Mouse (Mus musculus) intestine, embryonic 16.5 days (tissue): ENCODE measurements at regions not wholly inside any gene's neighbourhood (a gene's known extent, or its start where the extent isn't known, plus 50 kb on each side); places are given as distances from the start of the nearest gene placed in this dataset.

ENCODE experiments used
- ATAC-seq: fragments of 200-750 bp; cut with Nextera tagmentation; 2 replicates; pipeline ENCODE4 v1.8.0; 2017; ENCODE audit warnings: moderate TSS enrichment, moderate library complexity
- H3K27ac ChIP-seq: fragments of 300-500 bp; sonication (generic); 2 replicates; pipeline ENCODE4 v1.5.1; 2014; ENCODE audit warnings: mild to moderate bottlenecking, low read length
- H3K27me3 ChIP-seq: fragments of 300-500 bp; sonication (generic); replicated peaks from 2 replicates; pipeline ENCODE4 v1.6.1; 2014; ENCODE audit warnings: low read length, control low read depth, mixed read lengths; ENCODE audit not compliant: control insufficient read depth, insufficient read depth
- H3K36me3 ChIP-seq: fragments of 300-500 bp; sonication (generic); 2 replicates; pipeline ENCODE4 v1.6.1; 2014; ENCODE audit warnings: low read length, control low read depth; ENCODE audit not compliant: control insufficient read depth, insufficient read depth
- H3K4me1 ChIP-seq: fragments of 300-500 bp; sonication (generic); 2 replicates; pipeline ENCODE4 v1.6.1; 2014; ENCODE audit warnings: low read length, control low read depth, mixed read lengths; ENCODE audit not compliant: control insufficient read depth, insufficient read depth
- H3K4me2 ChIP-seq: fragments of 300-500 bp; sonication (generic); 2 replicates; pipeline ENCODE4 v1.6.1; 2014; ENCODE audit warnings: low read depth, low read length, control low read depth
- H3K4me3 ChIP-seq: fragments of 300-500 bp; sonication (generic); 2 replicates; pipeline ENCODE4 v1.5.1; 2014; ENCODE audit warnings: mild to moderate bottlenecking, low read length
- H3K9ac ChIP-seq: fragments of 300-500 bp; sonication (generic); 2 replicates; pipeline ENCODE4 v1.6.1; 2014; ENCODE audit warnings: low read depth, low read length
- H3K9me3 ChIP-seq: fragments of 300-500 bp; sonication (generic); 2 replicates; pipeline ENCODE4 v1.6.1; 2016; ENCODE audit warnings: low read length, control low read depth; ENCODE audit not compliant: control insufficient read depth
- WGBS: fragments of 180-500 bp; shearing (Covaris S2); extraction: QIAGEN DNeasy Blood & Tissue Kit; methylation state at CpG from one replicate; pipeline ENCODE4 v1.1.7; 2014; 5-methylcytosine and 5-hydroxymethylcytosine counted together

DNA sequence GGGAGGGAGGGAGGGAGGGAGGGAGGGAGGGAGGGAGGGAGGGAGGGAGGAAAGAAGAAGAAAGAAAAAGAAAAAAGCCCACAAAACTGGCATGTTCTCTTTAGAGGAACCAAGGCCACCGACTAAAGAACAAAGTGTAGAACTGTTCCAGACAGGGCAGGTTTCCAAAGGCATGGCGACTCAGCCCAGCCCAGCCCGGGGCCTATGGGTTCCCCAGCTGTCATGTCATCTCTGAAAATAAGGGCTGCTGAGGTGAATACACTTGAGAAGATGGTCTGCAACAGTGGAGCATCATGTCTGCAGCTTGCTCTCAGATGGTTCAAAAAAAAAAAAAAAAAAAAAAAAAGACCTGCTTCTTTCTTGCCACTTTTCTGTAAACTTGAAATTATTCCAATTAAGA lies 639.8 kb downstream of the 1700064H15Rik start:
- no peak overlapping the region for H3K4me3 ChIP-seq
- WGBS = 77% methylated on average over 3 of the region's 3 CpGs
- H3K4me2 ChIP-seq = no peak overlapping the region
- no peak overlapping the region for H3K9ac ChIP-seq
- H3K36me3 ChIP-seq = no peaks in the 10 kb centered on the region
- H3K27me3 ChIP-seq = no peaks in the 10 kb centered on the region
- no peak overlapping the region for H3K27ac ChIP-seq
- H3K4me1 ChIP-seq = no peaks in the 10 kb centered on the region
- ATAC-seq = no peak
- H3K9me3 ChIP-seq = no peaks in the 10 kb centered on the region

- no peak overlapping the region for H3K4me3 ChIP-seq
- WGBS = 62% methylated on average over 13 of the region's 13 CpGs
- no peaks in the 10 kb centered on the region for H3K36me3 ChIP-seq
- no peak for ATAC-seq
- H3K27ac ChIP-seq = no peak overlapping the region
- H3K27me3 ChIP-seq = no peaks in the 10 kb centered on the region
- H3K4me1 ChIP-seq = no peaks in the 10 kb centered on the region
- no peak overlapping the region for H3K4me2 ChIP-seq
- no peaks in the 10 kb centered on the region for H3K9me3 ChIP-seq
- H3K9ac ChIP-seq = no peak overlapping the region
These were observed 638.8 kb downstream of the 1700064H15Rik start for GRCm38 (mm10) chr3:18989577-18990240.

DNA sequence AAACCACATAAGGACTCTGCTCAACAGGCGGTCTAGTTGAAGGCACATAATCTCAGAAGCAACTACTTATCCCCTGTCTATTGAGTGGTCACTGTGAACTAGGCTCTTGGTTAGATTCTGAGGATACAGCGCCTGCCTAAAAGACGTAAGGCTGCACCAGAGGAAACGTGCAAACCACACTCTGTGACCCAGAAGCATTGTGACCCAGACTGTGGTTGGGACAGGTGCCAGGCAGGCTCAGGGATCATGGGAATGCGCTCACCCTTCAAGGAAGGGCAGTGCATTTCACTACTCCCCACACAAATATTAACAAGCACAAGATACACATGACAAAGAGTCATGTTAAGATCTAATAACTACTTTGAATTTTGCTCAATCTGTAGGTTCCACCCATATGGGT lies 628.3 kb downstream of the 1700064H15Rik start:
- Histone ChIP-seq H3K27me3 (no peaks in the 10 kb centered on the region), H3K9ac (no peak overlapping the region), H3K27ac (no peak overlapping the region), H3K4me3 (no peak overlapping the region), H3K36me3 (no peaks in the 10 kb centered on the region), H3K4me2 (no peak overlapping the region), H3K4me1 (no peaks in the 10 kb centered on the region), H3K9me3 (no peaks in the 10 kb centered on the region)
- no peak for ATAC-seq
- 81% methylated on average over 5 of the region's 5 CpGs for WGBS

DNA sequence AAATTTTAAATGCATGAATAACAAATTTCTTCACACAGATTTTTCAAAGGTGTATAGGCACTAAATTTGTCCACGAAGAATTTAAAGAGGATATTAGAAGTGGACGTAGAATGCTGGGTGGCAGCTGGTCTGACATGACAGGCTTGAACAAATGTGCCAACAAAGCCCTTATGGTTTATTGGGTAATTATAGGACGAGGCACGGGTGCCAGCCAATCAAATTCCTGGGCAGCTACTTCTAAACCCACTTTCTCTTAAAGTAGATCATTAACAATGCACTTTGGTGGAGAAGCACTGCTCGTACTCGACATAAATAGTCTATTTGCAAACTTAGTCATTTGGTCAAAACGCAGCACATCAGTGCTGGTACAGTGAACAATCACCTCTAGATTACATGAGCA lies 626.4 kb downstream of the 1700064H15Rik start:
- ATAC-seq = no peak
- H3K9ac ChIP-seq = no peak overlapping the region
- no peak overlapping the region for H3K4me3 ChIP-seq
- no peak overlapping the region for H3K27ac ChIP-seq
- H3K4me2 ChIP-seq = no peak overlapping the region
- H3K27me3 ChIP-seq = no peaks in the 10 kb centered on the region
- 59% methylated on average over 7 of the region's 7 CpGs for WGBS
- no peaks in the 10 kb centered on the region for H3K36me3 ChIP-seq
- no peaks in the 10 kb centered on the region for H3K9me3 ChIP-seq
- H3K4me1 ChIP-seq = no peaks in the 10 kb centered on the region

DNA sequence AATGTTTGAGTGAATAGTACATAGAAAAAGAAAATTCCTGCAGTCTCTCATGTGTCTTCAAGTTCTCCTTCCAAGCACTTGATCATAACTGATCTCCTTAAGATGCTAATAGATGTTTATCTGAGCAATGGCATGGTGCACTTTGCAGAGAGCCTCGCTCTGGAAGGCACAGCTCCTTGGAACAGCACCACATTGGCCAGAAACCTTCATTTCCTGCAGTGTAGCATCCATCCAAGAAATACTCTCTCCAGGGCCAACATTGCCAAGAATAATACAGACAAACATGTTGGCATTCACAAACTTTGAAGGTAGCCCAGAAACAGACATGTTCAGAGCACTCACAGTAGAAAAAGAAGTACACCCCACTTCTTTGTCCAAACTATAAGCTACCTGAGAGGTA lies 623.7 kb downstream of the 1700064H15Rik start:
- Histone ChIP-seq H3K9me3 (no peaks in the 10 kb centered on the region), H3K9ac (no peak overlapping the region), H3K4me2 (no peak overlapping the region), H3K4me3 (no peak overlapping the region), H3K27ac (no peak overlapping the region), H3K4me1 (no peaks in the 10 kb centered on the region), H3K27me3 (no peaks in the 10 kb centered on the region), H3K36me3 (no peaks in the 10 kb centered on the region)
- no peak for ATAC-seq
- 61% methylated on average over 1 of the region's 1 CpGs for WGBS

DNA sequence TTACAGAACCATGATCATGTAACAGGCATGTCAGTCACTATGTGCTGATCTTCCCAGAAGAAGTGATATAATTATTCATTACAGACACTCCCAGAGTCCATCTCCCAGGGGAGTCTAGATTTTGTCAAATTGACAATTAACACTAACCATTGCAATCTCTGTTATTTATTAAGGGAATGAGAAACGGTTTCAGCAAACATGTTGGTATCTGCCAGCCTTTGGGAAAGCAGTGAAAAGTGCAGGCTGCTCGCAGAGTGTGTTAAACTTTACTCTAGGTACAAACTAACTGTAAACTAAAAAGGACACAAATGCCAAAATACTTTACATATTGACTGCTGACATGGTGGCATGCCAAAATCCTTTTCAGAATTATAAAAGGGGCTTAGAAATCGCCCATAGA lies 583.9 kb downstream of the 1700064H15Rik start:
- WGBS = 48% methylated on average over 3 of the region's 3 CpGs
- H3K36me3 ChIP-seq = no peaks in the 10 kb centered on the region

DNA sequence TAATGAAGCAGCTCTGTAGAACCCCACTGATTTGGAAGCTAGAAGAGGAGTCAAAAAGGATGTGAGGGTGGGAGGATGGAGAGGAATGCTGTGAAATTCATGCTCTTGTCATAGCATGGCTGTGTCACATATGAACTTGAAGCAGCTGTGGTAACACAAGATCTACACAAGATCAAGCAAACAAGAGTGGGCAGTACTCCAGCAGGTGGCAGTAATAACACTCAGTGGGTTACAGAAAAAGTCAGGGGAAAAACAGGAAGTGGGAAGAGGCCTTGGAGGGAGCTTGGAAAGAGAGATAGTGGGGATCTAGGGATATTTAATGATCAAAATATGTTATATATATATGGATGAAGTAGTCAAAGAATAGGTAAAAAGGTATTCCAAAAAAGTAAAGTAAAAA lies 582.5 kb downstream of the 1700064H15Rik start:
- H3K36me3 ChIP-seq = no peaks in the 10 kb centered on the region
- H3K27me3 ChIP-seq = no peaks in the 10 kb centered on the region
- no peak for ATAC-seq
- no peak overlapping the region for H3K4me3 ChIP-seq
- H3K27ac ChIP-seq = no peak overlapping the region
- no peak overlapping the region for H3K4me2 ChIP-seq
- no peaks in the 10 kb centered on the region for H3K4me1 ChIP-seq
- H3K9me3 ChIP-seq = no peaks in the 10 kb centered on the region
- no peak overlapping the region for H3K9ac ChIP-seq

More for the DNA sequence above, 583.9 kb downstream of the 1700064H15Rik start:
- no peaks in the 10 kb centered on the region for H3K4me1 ChIP-seq
- no peak overlapping the region for H3K4me2 ChIP-seq
- no peaks in the 10 kb centered on the region for H3K9me3 ChIP-seq
- H3K27me3 ChIP-seq = no peaks in the 10 kb centered on the region
- no peak overlapping the region for H3K27ac ChIP-seq
- no peak for ATAC-seq
- no peak overlapping the region for H3K9ac ChIP-seq
- H3K4me3 ChIP-seq = no peak overlapping the region

GRCm38 (mm10) chr3:19046610-19047009 lies 581.9 kb downstream of the 1700064H15Rik start:
- no peaks in the 10 kb centered on the region for H3K9me3 ChIP-seq
- no peak overlapping the region for H3K27ac ChIP-seq
- H3K27me3 ChIP-seq = no peaks in the 10 kb centered on the region
- 50% methylated on average over 1 of the region's 1 CpGs for WGBS
- no peak overlapping the region for H3K4me3 ChIP-seq
- no peaks in the 10 kb centered on the region for H3K4me1 ChIP-seq
- no peaks in the 10 kb centered on the region for H3K36me3 ChIP-seq
- no peak overlapping the region for H3K9ac ChIP-seq
- no peak overlapping the region for H3K4me2 ChIP-seq
- ATAC-seq = no peak

DNA sequence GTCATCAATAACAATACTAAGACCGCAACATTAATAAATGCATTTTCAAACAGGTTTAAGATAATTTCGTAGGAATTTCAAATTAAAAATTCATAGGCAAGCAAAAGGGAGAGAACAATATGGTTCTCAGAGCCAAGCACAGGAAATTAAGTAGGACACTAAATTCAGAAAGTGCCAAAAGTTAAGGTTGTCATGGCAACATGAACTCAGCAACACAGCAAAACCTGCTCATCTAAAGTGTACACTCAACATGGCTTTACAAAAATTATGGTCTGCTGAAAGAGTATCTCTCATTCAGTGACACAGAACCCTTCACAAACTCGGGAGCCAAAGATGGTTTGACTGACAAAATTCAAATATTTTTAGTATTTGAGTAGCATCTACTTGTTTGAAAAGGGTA lies 572.5 kb downstream of the 1700064H15Rik start:
- Histone ChIP-seq H3K36me3 (no peaks in the 10 kb centered on the region), H3K9me3 (no peaks in the 10 kb centered on the region), H3K27me3 (peaks cover 2% of the 10 kb centered on the region; the same call in 1 of the 2 replicates), H3K27ac (no peak overlapping the region), H3K4me1 (no peaks in the 10 kb centered on the region), H3K9ac (no peak overlapping the region), H3K4me2 (no peak overlapping the region), H3K4me3 (no peak overlapping the region)
- 76% methylated on average over 3 of the region's 3 CpGs for WGBS
- no peak for ATAC-seq

- no peak for ATAC-seq
- Histone ChIP-seq H3K27me3 (peaks cover 2% of the 10 kb centered on the region; the same call in 1 of the 2 replicates), H3K9me3 (no peaks in the 10 kb centered on the region), H3K27ac (no peak overlapping the region), H3K4me1 (no peaks in the 10 kb centered on the region), H3K9ac (no peak overlapping the region), H3K36me3 (no peaks in the 10 kb centered on the region), H3K4me3 (no peak overlapping the region), H3K4me2 (no peak overlapping the region)
- 19% methylated on average over 9 of the region's 9 CpGs for WGBS
These were observed 571.9 kb downstream of the 1700064H15Rik start for GRCm38 (mm10) chr3:19056623-19057022.
